Mouse (Mus musculus): ENCODE results near the gene Bckdha. TPM values are rescaled to one million over a fixed set of nuclear protein-coding genes. Genes with fewer than 3 reads are reported as not detected.

The Bckdha gene
- total and polyA plus RNA-seq, 3 experiments = 27.0 to 33.1 TPM; not detected in 1

DNA sequence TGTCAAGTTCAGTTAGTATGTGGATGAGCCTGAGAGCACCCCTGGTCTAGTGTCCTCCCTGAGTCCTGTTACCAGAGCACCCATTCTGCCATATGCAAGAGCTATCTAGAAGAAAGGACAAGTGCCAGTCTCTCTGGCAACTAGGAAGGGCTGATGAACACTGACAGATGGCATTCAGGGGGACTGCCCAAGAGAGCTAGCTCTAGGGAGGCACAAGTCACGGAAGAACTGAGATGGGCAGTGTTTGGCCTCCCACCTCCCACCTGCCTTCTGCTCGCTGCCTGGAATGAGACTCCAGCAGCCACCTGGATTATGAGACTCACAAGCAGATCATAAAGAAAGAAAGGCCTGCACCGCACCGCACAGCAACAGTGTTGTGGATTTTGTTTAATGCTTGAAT, 19.0 kb downstream of the Bckdha start:
- Histone ChIP-seq H3K79me2 (ENCODE audit: control insufficient read depth, insufficient read depth, low read length, poor library complexity) (no peaks in the 10 kb centered on the region), H3K36me3 (ENCODE audit: control insufficient read depth in 1 of 2, insufficient read depth in 2 of 2, low read length in 2 of 2) (no peaks in the 10 kb centered on the region), H3K9ac (ENCODE audit: control insufficient read depth, low read depth, low read length, poor library complexity, severe bottlenecking) (no peak overlapping the region), H3K4me1 (ENCODE audit: control insufficient read depth in 1 of 2, insufficient read depth in 2 of 2, low read length in 2 of 2) (no peaks in the 10 kb centered on the region; a peak in 1 of 4 replicates), H3K4me3 (ENCODE audit: control insufficient read depth in 1 of 2, insufficient read depth in 1 of 2, low read depth in 2 of 2, low read length in 2 of 2) (no peak overlapping the region), H3K27ac (ENCODE audit: control insufficient read depth, low read depth, low read length) (no peak overlapping the region), H3K9me3 (replicated peaks; ENCODE audit: insufficient read depth, low read length) (no peaks in the 10 kb centered on the region), H3K27me3 (ENCODE audit: control insufficient read depth in 1 of 2, insufficient read depth in 2 of 2, low read length in 2 of 2) (no peaks in the 10 kb centered on the region)
- no peak for DNase-seq (ENCODE audit: low read depth, low spot score)
- TF ChIP-seq POLR2AphosphoS5 (IDR thresholded peaks at IDR 0.05; ENCODE audit: borderline replicate concordance, low read depth, low read length) (no peak), ZNF384 (IDR thresholded peaks at IDR 0.05; ENCODE audit: low read depth, low read length) (no peak), MAZ (IDR thresholded peaks at IDR 0.05; ENCODE audit: low read depth, low read length) (no peak), BHLHE40 (IDR thresholded peaks at IDR 0.05; ENCODE audit: borderline replicate concordance, low read depth, low read length) (no peak), RCOR1 (IDR thresholded peaks at IDR 0.05; ENCODE audit: low read depth, low read length) (no peak), GABPA (IDR thresholded peaks at IDR 0.05; ENCODE audit: low read depth, low read length) (no peak), MAFK (IDR thresholded peaks at IDR 0.05; ENCODE audit: borderline replicate concordance, low read depth, low read length) (no peak), SMC3 (IDR thresholded peaks at IDR 0.05; ENCODE audit: low read depth, low read length) (no peak), ZKSCAN1 (IDR thresholded peaks at IDR 0.05; ENCODE audit: low read depth, low read length) (no peak), POLR2A (IDR thresholded peaks at IDR 0.05; ENCODE audit: control insufficient read depth in 1 of 2, insufficient read depth in 1 of 2, low read depth in 1 of 2, low read length in 2 of 2, poor library complexity in 1 of 2) (no peak), ELF1 (IDR thresholded peaks at IDR 0.05; ENCODE audit: low read depth, low read length) (no peak), SIN3A (IDR thresholded peaks at IDR 0.05; ENCODE audit: low read length) (no peak), HCFC1 (IDR thresholded peaks at IDR 0.05; ENCODE audit: low read depth, low read length) (no peak), USF1 (IDR thresholded peaks at IDR 0.05; ENCODE audit: low read depth, low read length) (no peak), JUND (IDR thresholded peaks at IDR 0.05; ENCODE audit: low read depth, low read length) (no peak), MXI1 (IDR thresholded peaks at IDR 0.05; ENCODE audit: low read depth, low read length) (no peak), TCF12 (IDR thresholded peaks at IDR 0.05; ENCODE audit: low read depth, low read length) (no peak), NRF1 (IDR thresholded peaks at IDR 0.05; ENCODE audit: insufficient read depth, low read depth, low read length, poor library complexity, severe bottlenecking) (no peak)

DNA sequence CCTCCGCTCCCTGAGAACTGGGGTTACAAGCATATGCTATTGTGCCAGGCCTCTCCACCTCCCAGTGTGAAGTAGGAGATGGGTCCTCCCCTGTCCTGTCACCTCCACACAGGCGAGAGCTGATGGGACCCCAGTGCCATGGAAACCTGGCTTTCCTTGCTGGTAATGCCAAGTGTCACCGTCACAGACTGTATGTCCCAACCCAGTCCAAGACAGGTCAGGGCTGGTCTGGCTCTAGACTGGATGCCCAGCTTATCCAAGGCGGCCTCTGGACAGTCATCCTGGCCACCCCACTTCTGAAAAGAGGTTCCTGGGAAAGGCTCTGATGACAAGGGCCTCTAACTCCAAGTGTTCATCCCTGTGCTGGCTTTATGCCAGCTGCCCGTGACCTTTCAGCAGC, 21.7 kb downstream of the Bckdha start:
- H3K4me3 ChIP-seq (ENCODE audit: control insufficient read depth in 1 of 2, insufficient read depth in 1 of 2, low read depth in 2 of 2, low read length in 2 of 2) = no peak overlapping the region
- H3K9me3 ChIP-seq (replicated peaks; ENCODE audit: insufficient read depth, low read length) = no peaks in the 10 kb centered on the region
- no peaks in the 10 kb centered on the region for H3K4me1 ChIP-seq (ENCODE audit: control insufficient read depth in 1 of 2, insufficient read depth in 2 of 2, low read length in 2 of 2)
- H3K36me3 ChIP-seq (ENCODE audit: control insufficient read depth in 1 of 2, insufficient read depth in 2 of 2, low read length in 2 of 2) = no peaks in the 10 kb centered on the region
- no peak for DNase-seq (ENCODE audit: low read depth, low spot score)
- H3K27me3 ChIP-seq (ENCODE audit: control insufficient read depth in 1 of 2, insufficient read depth in 2 of 2, low read length in 2 of 2) = no peaks in the 10 kb centered on the region
- no peak for TF ChIP-seq ZKSCAN1 (IDR thresholded peaks at IDR 0.05; ENCODE audit: low read depth, low read length)
- no peak for TF ChIP-seq HCFC1 (IDR thresholded peaks at IDR 0.05; ENCODE audit: low read depth, low read length)
- no peak for TF ChIP-seq ZC3H11A (IDR thresholded peaks at IDR 0.05; ENCODE audit: low read depth, low read length)
- no peak for TF ChIP-seq MAFK (IDR thresholded peaks at IDR 0.05; ENCODE audit: borderline replicate concordance, low read depth, low read length)
- no peak overlapping the region for H3K27ac ChIP-seq (ENCODE audit: control insufficient read depth, low read depth, low read length)
- H3K9ac ChIP-seq (ENCODE audit: control insufficient read depth, low read depth, low read length, poor library complexity, severe bottlenecking) = no peak overlapping the region
- H3K79me2 ChIP-seq (ENCODE audit: control insufficient read depth, insufficient read depth, low read length, poor library complexity) = no peaks in the 10 kb centered on the region

Data from MEL (cell line).